Mouse (Mus musculus) forebrain, embryonic 15.5 days (tissue): ENCODE data around the gene Gad2. TPM values are rescaled to one million over a fixed set of nuclear protein-coding genes. Genes with fewer than 3 reads are reported as not detected.

Experiments used
- ATAC-seq: fragments of 200-750 bp; cut with Nextera tagmentation; replicated peaks from 2 replicates; pipeline ENCODE4 v1.8.0; 2017; ENCODE audit warnings: mild to moderate bottlenecking, moderate TSS enrichment, moderate library complexity
- H3K27ac ChIP-seq: fragments of 300-500 bp; sonication (generic); replicated peaks from 2 replicates; pipeline ENCODE4 v1.5.1; 2015; ENCODE audit warnings: mild to moderate bottlenecking, inconsistent platforms
- H3K27me3 ChIP-seq: fragments of 300-500 bp; sonication (generic); 2 replicates; pipeline ENCODE4 v1.6.1; 2015; ENCODE audit warnings: inconsistent platforms
- H3K36me3 ChIP-seq: fragments of 300-500 bp; sonication (generic); 2 replicates; pipeline ENCODE4 v1.6.1; 2015; ENCODE audit warnings: mild to moderate bottlenecking, inconsistent platforms
- H3K4me1 ChIP-seq: fragments of 300-500 bp; sonication (generic); 2 replicates; pipeline ENCODE4 v1.6.1; 2015; ENCODE audit warnings: inconsistent platforms
- H3K4me2 ChIP-seq: fragments of 300-500 bp; sonication (generic); replicated peaks from 2 replicates; pipeline ENCODE4 v1.6.1; 2015; ENCODE audit warnings: mild to moderate bottlenecking, inconsistent platforms
- H3K4me3 ChIP-seq: fragments of 300-500 bp; sonication (generic); 2 replicates; pipeline ENCODE4 v1.5.1; 2015; ENCODE audit warnings: mild to moderate bottlenecking, inconsistent platforms
- H3K9ac ChIP-seq: fragments of 300-500 bp; sonication (generic); replicated peaks from 2 replicates; pipeline ENCODE4 v1.6.1; 2015; ENCODE audit warnings: mild to moderate bottlenecking, inconsistent platforms
- H3K9me3 ChIP-seq: fragments of 300-500 bp; sonication (generic); 2 replicates; pipeline ENCODE4 v1.6.1; 2016; ENCODE audit warnings: inconsistent platforms
- WGBS: fragments of 180-500 bp; shearing (Covaris S2); methylation state at CpG from one replicate; pipeline ENCODE4 v1.1.7; 2015; ENCODE audit warnings: mixed read lengths; 5-methylcytosine and 5-hydroxymethylcytosine counted together
- polyA plus RNA-seq: library from polyadenylated mRNA; unstranded; fragments of >200 nt; fragmentation: Nextera tagmentation; extraction: Ambion mirVana; gene quantifications from 2 replicates; pipeline ENCODE4 v1.2.1, GENCODE M21; 2015

Gene Gad2
- polyA plus RNA-seq, 1 experiment from 2014 or later = 78.2 TPM

DNA sequence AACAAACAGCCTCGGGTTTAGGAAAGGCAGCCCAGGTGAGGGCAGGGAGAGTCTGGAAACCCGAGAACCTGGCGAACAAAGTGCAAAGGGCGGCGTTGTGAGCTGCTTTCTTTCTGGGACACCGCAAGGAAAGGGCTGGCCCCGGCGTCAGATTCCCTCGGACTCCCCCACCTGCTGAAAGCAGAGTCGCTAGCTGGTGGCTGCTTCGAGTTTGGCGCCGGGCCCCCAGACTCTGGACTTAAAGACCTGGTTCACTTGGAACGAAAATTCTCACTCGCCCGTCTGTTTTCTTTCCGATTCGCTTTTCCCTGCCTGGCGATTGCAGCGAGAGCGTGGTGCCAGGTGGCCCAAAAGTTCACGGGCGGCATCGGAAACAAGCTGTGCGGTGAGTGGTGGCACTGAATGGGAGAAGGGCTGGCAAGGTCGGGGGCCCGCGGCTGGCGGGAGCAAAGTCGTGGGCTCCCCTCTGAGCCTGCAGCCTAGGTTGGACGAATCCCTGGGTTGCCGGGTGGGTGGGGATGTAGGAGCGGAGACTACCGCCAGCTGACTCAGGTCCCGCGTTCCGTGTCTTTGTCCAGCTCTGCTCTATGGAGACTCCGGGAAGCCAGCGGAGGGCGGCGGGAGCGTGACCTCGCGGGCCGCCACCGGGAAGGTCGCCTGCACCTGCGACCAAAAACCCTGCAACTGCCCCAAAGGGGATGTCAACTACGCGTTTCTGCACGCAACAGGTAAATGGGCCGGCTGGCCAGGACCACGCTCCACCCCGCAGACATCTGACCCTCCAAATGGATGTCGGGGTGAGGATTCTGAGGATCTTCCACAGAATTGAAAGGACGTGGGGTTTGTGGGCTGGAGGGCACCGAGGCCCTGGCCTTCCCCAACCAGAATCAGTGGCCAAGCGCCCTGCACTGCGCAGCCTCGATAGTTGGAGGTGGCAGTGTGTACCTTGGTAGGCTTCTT lies 1.4 kb downstream of the Gad2 start:
- Histone ChIP-seq H3K4me2 (peak overlapping the region; percentile 82), H3K36me3 (no peaks in the 10 kb centered on the region), H3K9ac (peak overlapping the region; percentile 70), H3K27ac (peak overlapping the region; percentile 98), H3K27me3 (peaks cover 37% of the 10 kb centered on the region), H3K9me3 (no peaks in the 10 kb centered on the region), H3K4me1 (peaks cover 54% of the 10 kb centered on the region), H3K4me3 (peak overlapping the region; percentile 56)
- no peak for ATAC-seq
- WGBS = under 1% methylated on average over 60 of the region's 60 CpGs

DNA sequence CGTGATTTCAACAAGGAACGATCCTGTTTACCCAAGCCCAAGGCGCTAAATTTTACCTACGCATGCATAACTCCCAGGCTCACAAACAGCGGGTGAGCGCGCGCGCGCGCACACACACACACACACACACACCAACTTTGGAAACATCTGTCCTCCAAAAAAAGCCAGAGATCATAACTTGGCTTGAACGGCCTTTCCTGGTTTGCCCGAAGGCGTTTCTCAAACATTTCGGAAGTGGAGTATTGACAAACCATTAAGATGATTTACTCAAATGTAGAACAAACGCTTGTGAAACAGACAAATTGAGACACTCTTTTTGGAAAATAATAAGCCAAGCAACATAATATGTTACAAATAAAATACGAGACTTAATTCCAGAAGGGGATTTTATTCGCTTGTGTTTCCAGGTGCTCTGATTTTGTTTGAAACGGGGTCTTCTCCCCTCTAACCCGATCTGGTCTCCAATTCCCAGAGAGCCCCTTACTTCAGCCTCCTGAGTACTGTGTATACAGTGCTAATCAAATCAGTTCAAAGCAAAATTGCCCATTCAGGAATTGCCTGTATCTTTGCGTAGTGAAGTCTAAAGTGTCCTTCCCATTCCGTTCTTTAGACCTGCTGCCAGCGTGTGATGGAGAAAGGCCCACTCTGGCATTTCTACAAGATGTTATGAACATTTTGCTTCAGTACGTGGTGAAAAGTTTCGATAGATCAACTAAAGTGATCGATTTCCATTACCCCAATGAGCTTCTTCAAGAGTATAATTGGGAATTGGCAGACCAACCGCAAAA lies 2.4 kb downstream of the Gad2 start:
- H3K9ac ChIP-seq = peak overlapping the region; percentile 70
- no peaks in the 10 kb centered on the region for H3K36me3 ChIP-seq
- H3K4me2 ChIP-seq = peak overlapping the region; percentile 82
- H3K27me3 ChIP-seq = peaks cover 34% of the 10 kb centered on the region
- no peaks in the 10 kb centered on the region for H3K9me3 ChIP-seq
- WGBS = 3% methylated on average over 27 of the region's 27 CpGs
- H3K4me1 ChIP-seq = peaks cover 50% of the 10 kb centered on the region
- ATAC-seq = no peak
- H3K27ac ChIP-seq = peak overlapping the region; percentile 98
- H3K4me3 ChIP-seq = peak overlapping the region; percentile 56

DNA sequence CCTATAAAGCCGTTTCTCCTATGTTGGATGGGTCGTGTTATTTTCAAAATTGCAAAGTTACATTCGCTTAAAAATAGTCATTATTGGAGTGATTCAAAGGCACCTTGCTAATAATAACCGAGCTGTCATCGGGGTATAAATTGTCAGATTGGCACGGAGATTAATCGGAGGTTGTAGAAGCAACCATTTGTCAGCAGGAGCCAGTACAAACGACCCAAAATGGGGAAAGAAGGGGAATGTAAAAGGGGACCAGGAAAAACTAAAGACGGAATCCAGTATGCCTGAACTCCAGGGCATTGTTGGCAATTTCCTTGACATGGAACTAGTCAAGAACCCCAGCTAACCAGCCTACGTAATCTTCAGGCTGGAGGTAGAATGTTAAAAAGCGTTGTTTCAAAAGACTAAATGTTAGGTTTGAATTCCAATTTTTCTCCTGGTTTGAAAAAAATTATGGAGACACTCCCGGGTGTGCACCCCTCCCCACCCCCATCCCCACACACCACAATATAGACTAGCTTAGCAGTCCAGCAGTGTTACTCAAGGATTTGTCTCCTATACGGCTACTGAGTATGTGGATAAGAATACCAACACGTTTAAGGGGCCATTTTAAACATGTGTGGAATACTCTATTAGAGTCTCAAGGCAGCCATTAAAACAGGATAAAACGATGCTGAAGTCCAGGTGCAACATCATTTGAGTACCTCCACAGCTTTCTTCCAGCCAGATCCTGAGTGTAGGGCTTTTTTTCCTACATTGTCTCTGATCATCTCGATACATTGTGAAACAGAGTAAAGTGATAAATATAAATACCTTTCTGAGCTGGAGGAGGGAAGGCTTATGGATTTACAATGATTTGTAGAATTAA lies 3.3 kb downstream of the Gad2 start:
- peak overlapping the region; percentile 70 for H3K9ac ChIP-seq
- WGBS = 6% methylated on average over 16 of the region's 16 CpGs

DNA sequence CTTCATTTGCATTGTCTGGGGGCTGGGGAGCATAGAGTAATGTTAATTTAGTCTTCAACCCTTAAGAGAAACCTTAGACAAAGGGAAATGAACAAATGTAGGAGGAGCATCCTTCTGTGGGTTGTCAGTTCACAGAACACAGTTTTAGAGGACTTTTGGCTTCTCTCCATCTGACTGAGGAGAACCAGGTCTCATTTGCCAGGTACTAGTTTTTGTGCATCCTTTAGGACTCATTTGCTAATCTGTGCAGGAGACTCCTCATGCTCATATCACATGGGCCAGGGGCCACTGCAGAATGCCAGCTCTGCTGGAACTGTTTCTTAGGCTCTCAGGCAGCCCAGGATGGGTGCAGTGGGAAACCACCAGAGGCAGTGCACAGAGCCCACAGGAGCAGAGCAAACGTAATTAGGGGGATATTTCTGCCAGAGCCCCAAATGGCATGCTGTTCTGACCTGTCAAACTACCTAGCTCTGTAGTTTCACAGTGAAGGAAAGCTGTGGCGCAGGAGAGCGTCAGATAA lies 5.2 kb downstream of the Gad2 start:
- H3K4me3 ChIP-seq = peak overlapping the region; percentile 56
- peak; percentile 30 for ATAC-seq
- H3K4me1 ChIP-seq = peaks cover 27% of the 10 kb centered on the region
- peak overlapping the region; percentile 70 for H3K9ac ChIP-seq
- H3K9me3 ChIP-seq = no peaks in the 10 kb centered on the region
- H3K4me2 ChIP-seq = peak overlapping the region; percentile 82
- peak overlapping the region; percentile 98 for H3K27ac ChIP-seq
- WGBS = 26% methylated on average over 3 of the region's 3 CpGs
- H3K36me3 ChIP-seq = no peaks in the 10 kb centered on the region
- peaks cover 32% of the 10 kb centered on the region for H3K27me3 ChIP-seq

More for the DNA sequence above, 3.3 kb downstream of the Gad2 start:
- Histone ChIP-seq H3K27me3 (peaks cover 32% of the 10 kb centered on the region), H3K9me3 (no peaks in the 10 kb centered on the region), H3K4me2 (peak overlapping the region; percentile 82), H3K4me3 (peak overlapping the region; percentile 56), H3K27ac (peak overlapping the region; percentile 98), H3K36me3 (no peaks in the 10 kb centered on the region), H3K4me1 (peaks cover 42% of the 10 kb centered on the region)
- ATAC-seq = no peak

DNA sequence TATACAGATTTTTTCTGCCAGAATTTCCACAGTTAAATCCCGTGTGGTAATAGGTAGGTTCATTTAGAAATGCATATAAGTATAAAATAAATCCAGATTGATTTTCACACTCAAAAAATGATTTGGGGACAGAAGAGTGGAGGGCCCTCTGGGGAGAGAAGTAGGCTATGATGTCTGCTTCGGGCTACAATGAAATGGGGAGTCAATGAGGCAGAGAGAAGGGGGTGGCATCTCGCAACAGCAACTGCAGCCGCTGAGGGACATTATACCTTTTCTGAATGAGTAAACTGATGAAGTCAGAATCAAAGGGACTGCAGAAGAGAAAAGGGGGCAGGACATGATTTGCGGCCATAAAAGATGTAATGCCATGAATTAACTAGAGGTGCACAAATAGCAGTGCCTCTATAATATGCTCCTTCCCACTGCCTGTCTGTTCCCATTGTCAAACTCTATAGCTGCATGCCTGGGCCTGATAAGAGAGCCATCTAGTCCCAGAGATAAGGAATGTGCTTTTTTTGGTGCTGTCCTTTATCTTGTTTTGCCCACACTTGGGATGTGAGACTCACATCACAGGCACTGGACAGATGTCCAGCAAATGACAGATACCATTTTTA lies 5.9 kb downstream of the Gad2 start:
- peaks cover 20% of the 10 kb centered on the region for H3K4me1 ChIP-seq
- H3K4me2 ChIP-seq = peak overlapping the region; percentile 82
- H3K9me3 ChIP-seq = no peaks in the 10 kb centered on the region
- no peak for ATAC-seq
- H3K27me3 ChIP-seq = peaks cover 32% of the 10 kb centered on the region
- WGBS = 18% methylated on average over 5 of the region's 5 CpGs
- peak overlapping the region; percentile 70 for H3K9ac ChIP-seq
- H3K27ac ChIP-seq = peak overlapping the region; percentile 98
- H3K4me3 ChIP-seq = peak overlapping the region; percentile 56
- H3K36me3 ChIP-seq = no peaks in the 10 kb centered on the region

DNA sequence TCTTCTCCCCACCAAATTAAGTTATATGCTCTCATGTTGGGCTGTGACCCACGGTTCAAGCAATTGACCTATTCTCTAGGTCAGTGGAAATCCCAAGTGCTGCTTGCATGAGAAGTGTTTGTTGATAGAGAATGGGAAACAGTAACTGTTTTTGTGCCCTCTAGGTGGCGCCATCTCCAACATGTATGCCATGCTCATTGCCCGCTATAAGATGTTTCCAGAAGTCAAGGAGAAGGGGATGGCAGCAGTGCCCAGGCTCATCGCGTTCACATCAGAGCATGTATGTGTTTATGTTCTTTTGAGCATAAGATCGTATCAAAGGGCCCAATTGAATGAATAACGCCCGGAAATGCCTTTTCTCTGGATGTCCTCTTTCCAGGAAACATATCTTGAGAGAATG lies 12.8 kb downstream of the Gad2 start:
- H3K9me3 ChIP-seq = no peaks in the 10 kb centered on the region
- peaks cover 5% of the 10 kb centered on the region; the same call in 1 of the 2 replicates for H3K36me3 ChIP-seq
- ATAC-seq = no peak

DNA sequence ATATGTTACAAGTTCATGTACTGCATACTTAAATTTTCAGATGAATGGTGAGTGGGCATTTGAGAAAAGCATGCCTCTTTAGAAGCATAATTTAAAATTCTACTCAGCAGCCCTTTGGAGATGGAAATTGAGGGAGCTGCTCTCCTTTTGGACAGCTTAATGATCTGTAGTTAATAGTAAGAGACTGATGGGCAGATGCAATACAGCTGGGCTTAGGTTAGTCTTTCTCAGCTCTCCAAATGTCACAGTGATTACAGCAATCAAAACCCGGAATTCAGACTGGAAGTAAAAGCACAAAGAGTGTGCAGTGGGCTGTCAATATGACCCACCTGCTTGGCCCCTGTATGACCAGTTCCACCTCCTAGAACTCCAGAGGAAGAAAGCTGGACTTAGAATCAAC lies 24.1 kb downstream of the Gad2 start:
- Histone ChIP-seq H3K4me3 (no peak overlapping the region), H3K4me2 (no peak overlapping the region), H3K4me1 (peaks cover 15% of the 10 kb centered on the region; the same call in 1 of the 2 replicates), H3K27me3 (no peaks in the 10 kb centered on the region), H3K9ac (no peak overlapping the region), H3K9me3 (no peaks in the 10 kb centered on the region), H3K27ac (no peak overlapping the region; the same call in 1 of the 2 replicates), H3K36me3 (peaks cover 7% of the 10 kb centered on the region; the same call in 1 of the 2 replicates)
- 12% methylated on average over 1 of the region's 1 CpGs for WGBS
- ATAC-seq = peak; percentile 75

More for the DNA sequence above, 12.8 kb downstream of the Gad2 start:
- Histone ChIP-seq H3K9ac (no peak overlapping the region), H3K4me3 (no peak overlapping the region), H3K4me2 (no peak overlapping the region), H3K27me3 (no peaks in the 10 kb centered on the region), H3K4me1 (0 out of 2 replicates have a peak, but pooled peaks cover 4% of the 10 kb centered on the region), H3K27ac (no peak overlapping the region)
- WGBS = 43% methylated on average over 8 of the region's 8 CpGs

DNA sequence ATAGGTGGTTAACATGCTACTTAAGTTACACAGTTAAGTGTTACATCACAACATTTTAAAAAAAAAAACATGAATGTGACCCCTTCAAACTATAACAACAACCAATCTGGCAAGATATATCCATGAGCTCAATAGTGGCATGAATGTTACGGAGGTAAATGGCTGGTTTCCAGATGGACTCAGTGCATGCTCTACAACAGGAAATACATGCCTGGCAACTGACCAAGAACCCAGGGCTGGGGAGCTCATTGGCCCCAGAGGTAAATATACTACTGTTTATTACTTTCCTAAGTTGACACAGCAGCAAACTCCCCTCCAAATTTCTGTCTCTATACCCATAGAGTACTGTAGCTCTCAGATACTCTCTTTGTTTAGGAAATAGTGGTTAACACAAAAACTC lies 26.4 kb downstream of the Gad2 start:
- Histone ChIP-seq H3K9me3 (no peaks in the 10 kb centered on the region), H3K27me3 (no peaks in the 10 kb centered on the region), H3K4me2 (no peak overlapping the region), H3K4me3 (no peak overlapping the region), H3K4me1 (peaks cover 15% of the 10 kb centered on the region; the same call in 1 of the 2 replicates), H3K9ac (no peak overlapping the region), H3K36me3 (peaks cover 7% of the 10 kb centered on the region; the same call in 1 of the 2 replicates), H3K27ac (no peak overlapping the region)
- WGBS = 71% methylated on average over 1 of the region's 1 CpGs
- ATAC-seq = no peak

DNA sequence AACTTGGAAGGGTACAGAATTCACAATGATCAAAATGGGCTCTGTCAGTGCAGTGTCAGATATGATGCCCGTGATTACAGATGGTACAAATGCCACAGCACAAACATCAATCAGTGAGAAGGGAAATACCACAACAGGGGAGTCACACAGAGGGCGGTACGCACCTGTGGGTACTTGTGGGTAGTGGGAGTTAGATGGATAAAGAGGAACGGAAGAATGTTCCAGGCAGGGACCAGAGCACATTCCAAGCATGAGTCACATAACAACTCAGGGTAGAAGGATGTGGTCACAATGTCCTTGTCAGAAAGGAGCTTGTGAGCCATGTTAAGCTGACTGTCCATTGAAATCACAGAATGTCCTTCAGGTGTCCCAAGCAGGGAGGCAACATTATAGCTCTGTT lies 29.8 kb downstream of the Gad2 start:
- H3K9ac ChIP-seq = no peak overlapping the region
- no peaks in the 10 kb centered on the region for H3K27me3 ChIP-seq
- 85% methylated on average over 4 of the region's 4 CpGs for WGBS
- no peak overlapping the region for H3K27ac ChIP-seq
- no peaks in the 10 kb centered on the region for H3K9me3 ChIP-seq
- H3K4me1 ChIP-seq = no peaks in the 10 kb centered on the region
- H3K4me3 ChIP-seq = no peak overlapping the region
- no peak for ATAC-seq
- H3K4me2 ChIP-seq = no peak overlapping the region
- H3K36me3 ChIP-seq = peaks cover 7% of the 10 kb centered on the region; the same call in 1 of the 2 replicates

DNA sequence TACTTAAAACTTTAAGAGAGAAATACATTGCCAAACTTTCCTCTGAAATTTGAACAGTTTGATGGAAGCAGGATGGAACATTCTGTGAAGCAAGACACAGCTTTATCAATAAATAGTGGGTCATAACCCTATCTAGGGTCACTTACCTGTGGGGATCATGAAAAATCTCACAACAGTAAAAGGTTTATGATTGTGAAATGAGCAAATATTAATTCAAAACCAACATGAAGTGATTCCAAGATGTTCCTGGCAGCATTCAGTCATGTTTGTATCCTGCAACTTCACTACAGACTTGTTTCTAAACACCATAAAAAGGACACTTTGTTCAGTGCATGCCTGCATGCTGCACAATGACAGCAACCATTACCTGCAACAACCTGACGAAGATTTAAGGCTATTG lies 41.7 kb downstream of the Gad2 start:
- Histone ChIP-seq H3K9me3 (no peaks in the 10 kb centered on the region), H3K4me3 (no peak overlapping the region), H3K9ac (no peak overlapping the region), H3K4me1 (no peaks in the 10 kb centered on the region), H3K27me3 (no peaks in the 10 kb centered on the region), H3K36me3 (peaks cover 12% of the 10 kb centered on the region; the same call in 1 of the 2 replicates), H3K4me2 (no peak overlapping the region), H3K27ac (no peak overlapping the region)
- no peak for ATAC-seq
- 81% methylated on average over 1 of the region's 1 CpGs for WGBS

DNA sequence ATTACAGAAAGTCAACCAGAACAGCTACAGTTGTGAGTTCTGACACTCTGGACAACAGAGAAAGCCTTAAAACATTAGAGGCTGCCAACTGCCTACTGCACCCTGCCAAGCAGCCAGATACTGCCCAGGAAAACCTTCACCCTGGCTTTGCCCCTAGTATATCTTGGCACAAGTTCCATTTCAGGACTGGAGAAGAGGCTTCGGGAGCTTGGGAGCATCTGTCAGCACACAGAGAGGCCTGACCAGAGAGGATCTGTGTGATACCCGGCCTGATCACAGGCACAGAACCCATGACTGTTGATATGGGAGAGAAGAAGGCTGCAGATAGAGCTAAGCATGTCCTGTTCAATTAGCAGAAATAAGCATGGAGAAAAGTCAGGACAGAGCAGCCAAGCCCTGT lies 48.4 kb downstream of the Gad2 start:
- Histone ChIP-seq H3K27me3 (no peaks in the 10 kb centered on the region), H3K4me2 (no peak overlapping the region), H3K4me3 (no peak overlapping the region), H3K27ac (no peak overlapping the region), H3K4me1 (no peaks in the 10 kb centered on the region), H3K36me3 (peaks cover 11% of the 10 kb centered on the region), H3K9ac (no peak overlapping the region), H3K9me3 (no peaks in the 10 kb centered on the region)
- 71% methylated on average over 2 of the region's 2 CpGs for WGBS
- no peak for ATAC-seq
